In genomic region chr5:110106901-110107564, GRCm38 (mm10) we compare ENCODE assay signal across 8 mouse cellular contexts. TPM values are rescaled to one million over a fixed set of nuclear protein-coding genes. Genes with fewer than 3 reads are reported as not detected.
DNase-seq lines count a peak whose midpoint lies in the region; ATAC-seq lines count a peak whose summit lies in the region.

No protein-coding gene starts in this region.

- WGBS in neural tube, embryonic 11.5 days, result 13% methylated on average over 41 of the region's 41 CpGs
- WGBS in midbrain, embryonic 14.5 days, result 18% methylated on average over 41 of the region's 41 CpGs

- peak overlapping the region; percentile 82 for H3K4me3 ChIP-seq in neural tube, embryonic 11.5 days (ENCODE audit: low read depth, low read length)
- peak overlapping the region; percentile 68 for H3K4me3 ChIP-seq in midbrain, embryonic 14.5 days (replicated peaks; ENCODE audit: low read depth, low read length)

- H3K27me3 ChIP-seq in neural tube, embryonic 11.5 days (ENCODE audit: control insufficient read depth, insufficient read depth, low read length), result no peaks in the 10 kb centered on the region
- H3K27me3 ChIP-seq in midbrain, embryonic 14.5 days (ENCODE audit: control insufficient read depth, insufficient read depth, low read length), result 0 out of 2 replicates have a peak, but pooled peaks cover 5% of the 10 kb centered on the region

- intact Hi-C loops in gastrocnemius, postnatal 14 days (cut with DNase I; ENCODE audit: low total_unique reads), result no loop called here

- peak overlapping the region; percentile 80 for H3K9ac ChIP-seq in neural tube, embryonic 11.5 days (ENCODE audit: low read length)
- peak overlapping the region; percentile 71 for H3K9ac ChIP-seq in midbrain, embryonic 14.5 days (replicated peaks; ENCODE audit: low read length)

- peak overlapping the region; percentile 88 for H3K4me2 ChIP-seq in neural tube, embryonic 11.5 days (ENCODE audit: low read depth)
- H3K4me2 ChIP-seq in midbrain, embryonic 14.5 days (ENCODE audit: low read length), result peak overlapping the region; percentile 87

- H3K9me3 ChIP-seq in neural tube, embryonic 11.5 days (ENCODE audit: control insufficient read depth, low read length), result no peaks in the 10 kb centered on the region
- no peaks in the 10 kb centered on the region for H3K9me3 ChIP-seq in midbrain, embryonic 14.5 days (ENCODE audit: control insufficient read depth, low read length)

- ATAC-seq in neural tube, embryonic 11.5 days (ENCODE audit: insufficient read depth, low FRiP score, low TSS enrichment), result peak; percentile 24
- ATAC-seq in midbrain, embryonic 14.5 days (ENCODE audit: low FRiP score, low TSS enrichment), result peak; percentile 15; the same call in 1 of the 2 replicates

- peak overlapping the region; percentile 91 for H3K27ac ChIP-seq in neural tube, embryonic 11.5 days (ENCODE audit: low read depth, low read length)
- H3K27ac ChIP-seq in midbrain, embryonic 14.5 days (replicated peaks; ENCODE audit: low read depth, low read length), result peak overlapping the region; percentile 95

- peaks cover 22% of the 10 kb centered on the region for H3K36me3 ChIP-seq in neural tube, embryonic 11.5 days (ENCODE audit: control insufficient read depth, insufficient read depth, low read length)
- H3K36me3 ChIP-seq in midbrain, embryonic 14.5 days (ENCODE audit: control insufficient read depth, insufficient read depth, low read length), result peaks cover 41% of the 10 kb centered on the region

- peak; percentile 40 to 41 for DNase-seq in adrenal gland, adult 18-20 months (ENCODE audit: low spot score in 2 of 2)
- no peak for DNase-seq in adrenal gland, postnatal 25 days
- DNase-seq in neural tube, embryonic 11.5 days (ENCODE audit: low spot score), result no peak
- no peak for DNase-seq in neural tube, embryonic 10.5 days (ENCODE audit: extremely low spot score, low spot score)
- peak; percentile 57 for DNase-seq in gastrocnemius, postnatal 14 days
- peak; percentile 40 to 41 for DNase-seq in layer of hippocampus, postnatal 14 days (ENCODE audit: low spot score in 2 of 2)
- no peak for DNase-seq in midbrain, embryonic 14.5 days
- no peak for DNase-seq in MN1 (ENCODE audit: low spot score)

- H3K4me1 ChIP-seq in neural tube, embryonic 11.5 days (ENCODE audit: control insufficient read depth, insufficient read depth, low read length), result no peaks in the 10 kb centered on the region
- H3K4me1 ChIP-seq in midbrain, embryonic 14.5 days (ENCODE audit: control insufficient read depth, insufficient read depth, low read length), result peaks cover 18% of the 10 kb centered on the region

RNA-seq across cellular contexts. Expression of gene Gtpbp6, which starts 1.0 kb away (rescaled TPM):
- 10 to 100 TPM; 69.9 to 71.0 TPM for total RNA-seq in adrenal gland, adult 18-20 months (2021)
- total RNA-seq in adrenal gland, postnatal 25 days (2021), result 72.3 and 75.1 TPM in 2 replicates
- 31.7 and 32.7 TPM in 2 replicates for polyA plus RNA-seq in neural tube, embryonic 11.5 days (2014; fragmentation: Nextera tagmentation; extraction: Ambion mirVana)
- 10 to 100 TPM; 11.1 to 14.3 TPM for total RNA-seq in gastrocnemius, postnatal 14 days (2021)
- 10 to 100 TPM; 76.3 to 84.0 TPM for total RNA-seq in layer of hippocampus, postnatal 14 days (2021)
- polyA plus RNA-seq in midbrain, embryonic 14.5 days (2014; fragmentation: Nextera tagmentation; extraction: Ambion mirVana), result 50.8 and 64.3 TPM in 2 replicates

RNA-seq across cellular contexts. Expression of gene Zfp605, which starts 2.9 kb away (rescaled TPM):
- total RNA-seq in adrenal gland, adult 18-20 months (2021), result 1 to 10 TPM; 6.0 to 6.2 TPM
- total RNA-seq in adrenal gland, postnatal 25 days (2021), result 5.7 and 7.1 TPM in 2 replicates
- polyA plus RNA-seq in neural tube, embryonic 11.5 days (2014; fragmentation: Nextera tagmentation; extraction: Ambion mirVana), result 5.0 and 6.8 TPM in 2 replicates
- total RNA-seq in gastrocnemius, postnatal 14 days (2021), result 1 to 10 TPM; 2.9 to 3.2 TPM
- 10 to 100 TPM; 15.5 to 16.5 TPM for total RNA-seq in layer of hippocampus, postnatal 14 days (2021)
- polyA plus RNA-seq in midbrain, embryonic 14.5 days (2014; fragmentation: Nextera tagmentation; extraction: Ambion mirVana), result 15.9 and 20.0 TPM in 2 replicates

RNA-seq across cellular contexts. Expression of gene Plcxd1, which starts 7.3 kb away (rescaled TPM):
- total RNA-seq in adrenal gland, adult 18-20 months (2021), result under 1 TPM in 1 of 2 experiments, not detected in 1; 0.19 TPM
- 0.15 and 0.29 TPM in 2 replicates for total RNA-seq in adrenal gland, postnatal 25 days (2021)
- 0.32 and 0.73 TPM in 2 replicates for polyA plus RNA-seq in neural tube, embryonic 11.5 days (2014; fragmentation: Nextera tagmentation; extraction: Ambion mirVana)
- total RNA-seq in gastrocnemius, postnatal 14 days (2021), result not detected
- total RNA-seq in layer of hippocampus, postnatal 14 days (2021), result 1 to 10 TPM; 2.8 to 3.7 TPM
- polyA plus RNA-seq in midbrain, embryonic 14.5 days (2014; fragmentation: Nextera tagmentation; extraction: Ambion mirVana), result 1.9 and 3.5 TPM in 2 replicates

RNA-seq across cellular contexts. Expression of gene Gm35315, which starts 12.8 kb away (rescaled TPM):
- under 1 TPM; 0.30 to 0.70 TPM for total RNA-seq in adrenal gland, adult 18-20 months (2021)
- total RNA-seq in adrenal gland, postnatal 25 days (2021), result 0.33 and 0.52 TPM in 2 replicates
- 0.62 and 0.82 TPM in 2 replicates for polyA plus RNA-seq in neural tube, embryonic 11.5 days (2014; fragmentation: Nextera tagmentation; extraction: Ambion mirVana)
- total RNA-seq in gastrocnemius, postnatal 14 days (2021), result under 1 TPM; 0.12 to 0.24 TPM
- under 1 TPM; 0.48 to 0.62 TPM for total RNA-seq in layer of hippocampus, postnatal 14 days (2021)
- polyA plus RNA-seq in midbrain, embryonic 14.5 days (2014; fragmentation: Nextera tagmentation; extraction: Ambion mirVana), result 0.55 and 0.80 TPM in 2 replicates

RNA-seq across cellular contexts. Expression of gene Chfr, which starts 28.6 kb away (rescaled TPM):
- 10 to 100 TPM; 20.3 to 31.9 TPM for total RNA-seq in adrenal gland, adult 18-20 months (2021)
- 43.0 and 44.0 TPM in 2 replicates for total RNA-seq in adrenal gland, postnatal 25 days (2021)
- 83.9 and 95.0 TPM in 2 replicates for polyA plus RNA-seq in neural tube, embryonic 11.5 days (2014; fragmentation: Nextera tagmentation; extraction: Ambion mirVana)
- total RNA-seq in gastrocnemius, postnatal 14 days (2021), result 10 to 100 TPM; 13.1 TPM
- 10 to 100 TPM; 66.3 to 67.1 TPM for total RNA-seq in layer of hippocampus, postnatal 14 days (2021)
- polyA plus RNA-seq in midbrain, embryonic 14.5 days (2014; fragmentation: Nextera tagmentation; extraction: Ambion mirVana), result 82.9 and 113 TPM in 2 replicates

Comparison
In these comparisons a context has a peak if more than half of its experiments do, and no peak if none do; other contexts are left out.
1. DNase-seq: peak in adrenal gland, adult 18-20 months (2 of 2), gastrocnemius, postnatal 14 days (single experiment) and layer of hippocampus, postnatal 14 days (2 of 2); none in adrenal gland, postnatal 25 days (single experiment), neural tube, embryonic 11.5 days (single experiment), neural tube, embryonic 10.5 days (single experiment), midbrain, embryonic 14.5 days (single experiment) and MN1 (single experiment).